Mouse (Mus musculus) embryonic fibroblast, embryonic 13.5 days (primary cell): ENCODE data around the gene Klf16. TPM values are rescaled to one million over a fixed set of nuclear protein-coding genes. Genes with fewer than 3 reads are reported as not detected.

Experiments
- H3K27ac ChIP-seq: 2 replicates; pipeline ENCODE4 v1.5.1; 2012; ENCODE audit warnings: low read length, control low read depth, inconsistent platforms; ENCODE audit not compliant: insufficient read depth
- H3K4me1 ChIP-seq: 2 replicates; pipeline ENCODE4 v1.6.1; 2011; ENCODE audit warnings: low read length; ENCODE audit not compliant: control insufficient read depth, insufficient read depth
- H3K4me3 ChIP-seq: 2 replicates; pipeline ENCODE4 v1.5.1; 2011; ENCODE audit warnings: mild to moderate bottlenecking, control low read depth, low read length; ENCODE audit not compliant: insufficient read depth
- CTCF ChIP-seq: IDR thresholded peaks from 2 replicates; pipeline ENCODE4 v1.5.1; 2011; ENCODE audit warnings: mild to moderate bottlenecking, control low read depth, low read length, moderate library complexity, borderline replicate concordance; ENCODE audit not compliant: insufficient read depth
- POLR2A ChIP-seq: IDR thresholded peaks from 2 replicates; pipeline ENCODE4 v1.6.1; 2011; ENCODE audit warnings: low read depth, mild to moderate bottlenecking, control low read depth, low read length, moderate library complexity
- polyA plus RNA-seq: library from polyadenylated mRNA; stranded (reverse); fragments of >200 nt; gene quantifications from 2 replicates; pipeline ENCODE4 v1.2.4, GENCODE M21; 2011; ENCODE audit warnings: low read depth; ENCODE audit not compliant: missing spikeins, insufficient read length

Gene Klf16
- polyA plus RNA-seq, 1 experiment = 15.5 TPM

- Histone ChIP-seq H3K27ac (no peak overlapping the region), H3K4me1 (0 out of 2 replicates have a peak, but pooled peaks cover 6% of the 10 kb centered on the region), H3K4me3 (no peak overlapping the region)
- TF ChIP-seq POLR2A (no peak), CTCF (no peak)
Measured at GRCm38 (mm10) chr10:80619465-80620244, 42.5 kb upstream of the Klf16 start.

- Histone ChIP-seq H3K4me3 (no peak overlapping the region), H3K4me1 (no peaks in the 10 kb centered on the region), H3K27ac (no peak overlapping the region)
- TF ChIP-seq POLR2A (no peak), CTCF (no peak)
Measured at GRCm38 (mm10) chr10:80618181-80618580, 41.1 kb upstream of the Klf16 start.

GRCm38 (mm10) chr10:80614351-80614750 lies 37.2 kb upstream of the Klf16 start:
- TF ChIP-seq POLR2A (no peak), CTCF (no peak)
- Histone ChIP-seq H3K27ac (no peak overlapping the region), H3K4me1 (no peaks in the 10 kb centered on the region), H3K4me3 (no peak overlapping the region)

GRCm38 (mm10) chr10:80613821-80614220 lies 36.7 kb upstream of the Klf16 start:
- no peak overlapping the region for H3K27ac ChIP-seq
- no peak overlapping the region for H3K4me3 ChIP-seq
- TF ChIP-seq POLR2A (no peak), CTCF (no peak)
- H3K4me1 ChIP-seq = no peaks in the 10 kb centered on the region

GRCm38 (mm10) chr10:80611905-80612304 lies 34.8 kb upstream of the Klf16 start:
- Histone ChIP-seq H3K4me3 (no peak overlapping the region), H3K27ac (no peak overlapping the region), H3K4me1 (no peaks in the 10 kb centered on the region)
- TF ChIP-seq POLR2A (no peak), CTCF (no peak)

GRCm38 (mm10) chr10:80611024-80611423 lies 33.9 kb upstream of the Klf16 start:
- H3K4me1 ChIP-seq = no peaks in the 10 kb centered on the region
- H3K4me3 ChIP-seq = no peak overlapping the region
- H3K27ac ChIP-seq = no peak overlapping the region
- 0 out of 2 replicates have a peak, but pooled peaks have one; percentile 27 for TF ChIP-seq CTCF
- no peak for TF ChIP-seq POLR2A

GRCm38 (mm10) chr10:80610116-80610785 lies 33.1 kb upstream of the Klf16 start:
- Histone ChIP-seq H3K4me1 (no peaks in the 10 kb centered on the region), H3K27ac (no peak overlapping the region), H3K4me3 (no peak overlapping the region)
- no peak for TF ChIP-seq CTCF
- TF ChIP-seq POLR2A = no peak

GRCm38 (mm10) chr10:80609269-80609924 lies 32.3 kb upstream of the Klf16 start:
- H3K4me3 ChIP-seq = no peak overlapping the region
- no peak overlapping the region for H3K27ac ChIP-seq
- TF ChIP-seq CTCF (no peak), POLR2A (no peak)
- peaks cover 3% of the 10 kb centered on the region; the same call in 1 of the 2 replicates for H3K4me1 ChIP-seq

- Histone ChIP-seq H3K27ac (no peak overlapping the region), H3K4me1 (peaks cover 7% of the 10 kb centered on the region; the same call in 1 of the 2 replicates), H3K4me3 (no peak overlapping the region)
- no peak for TF ChIP-seq POLR2A
- TF ChIP-seq CTCF = no peak
Measured at GRCm38 (mm10) chr10:80608435-80608834, 31.3 kb upstream of the Klf16 start.
